Mouse (Mus musculus): Measurements from ENCODE around the gene Pcyt1a.

The Pcyt1a gene

DNA sequence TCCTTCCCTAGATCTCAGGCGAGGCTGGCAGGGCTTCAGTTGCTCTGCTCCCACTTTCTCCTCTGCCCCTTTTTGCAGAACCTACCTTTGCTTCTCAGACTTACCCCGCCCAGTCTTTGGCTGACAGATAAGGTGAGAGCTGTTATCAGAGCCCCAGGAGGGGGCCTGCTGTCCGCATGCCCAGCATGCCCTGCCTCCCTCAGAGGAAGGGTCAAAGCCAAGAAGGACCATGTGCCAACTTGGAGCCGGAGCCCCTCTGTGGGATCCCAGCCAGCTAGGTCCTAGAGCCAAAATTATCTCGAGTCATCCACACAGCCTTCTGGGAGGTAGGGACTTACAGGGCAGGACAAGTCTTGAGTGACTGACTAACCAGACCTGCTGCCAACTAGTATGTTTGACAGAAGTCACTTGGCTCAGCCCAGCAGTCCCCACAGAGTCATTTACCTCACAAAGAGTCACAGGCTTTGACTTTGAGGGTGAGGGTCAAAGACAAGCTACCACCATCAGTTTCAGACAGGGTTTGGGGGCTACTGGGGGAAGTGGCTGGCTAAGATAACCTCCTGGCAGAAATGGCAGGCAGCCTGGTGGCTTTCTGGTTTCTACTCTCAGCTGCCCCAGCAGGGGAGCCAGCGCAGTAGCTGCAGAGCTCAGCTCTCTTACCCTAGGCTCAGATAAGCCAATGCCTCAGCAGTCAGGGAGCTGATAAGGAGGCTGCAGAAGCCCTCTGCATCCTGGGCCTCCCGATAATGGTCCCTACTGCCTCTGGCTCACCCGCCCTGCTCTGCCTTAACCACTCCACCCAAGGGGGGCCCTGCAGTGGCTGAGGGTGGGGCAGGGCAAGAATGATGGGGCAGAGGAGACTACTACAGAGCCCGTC, 78.6 kb downstream of the Pcyt1a start:
- DNase-seq (ENCODE audit: low read depth, low spot score), result no peak

DNA sequence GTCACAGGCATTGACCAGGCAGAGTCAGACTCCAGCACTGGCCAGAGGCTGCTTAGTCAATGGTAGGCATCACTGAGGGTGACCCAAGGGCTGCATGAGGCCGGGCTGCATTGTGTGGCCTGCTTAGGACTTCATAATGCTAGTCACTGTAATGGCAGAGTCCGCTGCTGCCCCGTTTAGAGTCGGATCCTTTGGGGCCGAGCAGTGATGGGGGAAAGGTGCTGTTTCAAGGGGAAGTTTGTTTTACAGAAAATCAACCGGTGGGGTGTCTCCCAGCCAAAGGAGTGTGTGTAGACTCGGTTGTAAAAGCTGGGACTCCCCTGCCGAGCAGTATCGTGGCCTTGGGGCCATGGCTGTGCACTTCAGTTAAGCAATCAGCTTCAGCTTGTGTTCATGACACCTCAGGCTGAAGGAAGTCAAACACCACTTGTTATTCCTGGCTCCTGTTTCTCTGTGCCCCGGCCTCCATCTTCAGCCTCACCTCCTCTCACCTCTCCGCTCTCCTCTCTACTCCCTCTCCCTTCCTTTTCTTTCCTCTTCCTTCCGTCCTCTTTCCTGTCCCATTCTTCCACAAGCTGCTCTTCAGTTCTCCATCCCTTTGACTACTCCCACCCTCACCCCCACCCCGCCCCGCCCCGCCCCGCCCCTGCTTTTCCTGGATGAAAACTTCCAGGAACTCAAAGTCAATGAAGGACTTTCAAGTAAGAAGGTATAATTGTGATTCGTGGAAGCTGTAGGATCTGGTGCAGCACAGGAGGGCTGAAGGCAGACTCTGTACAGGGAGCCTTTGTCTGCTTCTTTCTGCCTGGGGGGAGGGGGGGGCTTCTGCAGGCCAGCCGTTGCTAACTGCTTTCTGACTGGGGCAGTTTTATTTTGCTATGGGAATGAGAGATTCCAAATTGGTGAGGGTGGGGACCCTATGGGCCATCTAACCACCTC, 79.9 kb downstream of the Pcyt1a start:
- DNase-seq (ENCODE audit: low read depth, low spot score), result no peak

DNA sequence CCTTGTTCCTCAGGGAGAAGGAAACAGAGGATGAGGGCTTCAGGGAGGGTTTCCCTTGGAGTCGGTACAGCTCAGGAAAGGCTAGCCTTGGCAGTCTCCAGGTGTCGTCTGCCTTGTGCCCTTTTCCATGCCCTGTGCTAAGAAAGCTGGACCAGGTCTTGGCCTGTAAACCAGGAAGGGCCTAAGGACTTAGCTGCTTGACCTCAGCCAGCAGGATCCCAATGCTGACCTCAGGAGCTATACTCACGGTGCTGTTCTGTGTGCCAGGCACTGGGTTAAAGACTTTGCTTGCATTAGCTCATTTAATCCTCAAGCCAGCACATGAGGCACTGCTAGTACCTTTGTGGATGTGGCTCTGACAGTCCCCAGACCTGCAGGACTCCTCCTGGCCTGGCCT, 80.6 kb downstream of the Pcyt1a start:
- no peak for DNase-seq (ENCODE audit: low read depth, low spot score)

DNA sequence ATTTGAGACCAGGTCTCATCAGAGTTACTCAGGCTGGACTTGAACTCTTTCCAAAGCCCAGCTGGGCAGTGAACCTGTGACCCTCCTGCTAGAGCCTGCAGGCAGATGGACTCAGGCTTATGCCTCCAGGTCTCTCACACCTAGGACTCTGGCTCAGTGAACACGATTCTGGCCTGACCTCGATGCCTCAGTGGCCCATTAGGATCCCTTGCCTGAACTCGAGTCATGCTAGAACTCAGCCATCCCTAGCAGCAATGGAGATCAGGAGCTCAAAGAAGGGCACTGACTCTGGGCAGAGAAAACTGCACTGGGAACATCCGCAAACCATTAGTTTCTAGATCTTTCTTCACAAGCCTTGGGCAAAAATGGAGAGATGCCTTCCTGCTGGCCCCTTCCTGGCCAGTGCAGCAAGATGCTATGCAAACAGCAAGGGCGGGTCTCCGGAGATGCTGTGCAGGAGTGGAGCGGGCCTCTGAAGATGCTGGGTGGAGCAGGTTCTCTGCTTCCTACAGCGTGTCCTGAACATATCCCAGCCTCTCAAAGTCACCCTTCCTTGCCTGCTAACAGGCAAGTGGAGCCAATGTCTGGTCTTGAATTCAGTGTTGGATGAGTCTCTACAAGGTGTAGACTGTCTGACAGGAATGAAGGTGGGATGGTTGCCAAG, 81.2 kb downstream of the Pcyt1a start:
- no peak for DNase-seq (ENCODE audit: low read depth, low spot score)

DNA sequence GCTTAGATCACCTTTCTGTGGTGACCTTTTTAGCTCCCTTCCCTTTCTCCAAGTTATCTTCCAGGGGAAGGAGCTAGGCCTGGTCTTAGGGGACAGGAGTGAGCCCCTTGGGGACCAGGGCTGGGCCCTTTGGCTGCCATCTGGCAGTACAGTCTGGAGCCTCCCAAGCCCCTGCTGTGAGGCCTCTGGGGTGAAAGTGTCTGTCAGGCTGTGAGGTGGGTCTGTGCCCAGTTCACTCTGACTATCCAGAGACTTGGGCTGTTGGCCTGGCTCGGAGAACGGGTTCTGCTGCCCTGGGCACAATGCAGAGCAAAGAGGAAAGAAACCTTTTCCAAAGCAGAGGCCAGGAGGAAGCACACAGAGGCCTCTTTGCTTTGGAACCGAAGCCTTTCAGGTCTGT, 82.2 kb downstream of the Pcyt1a start:
- DNase-seq (ENCODE audit: low read depth, low spot score), result no peak

DNA sequence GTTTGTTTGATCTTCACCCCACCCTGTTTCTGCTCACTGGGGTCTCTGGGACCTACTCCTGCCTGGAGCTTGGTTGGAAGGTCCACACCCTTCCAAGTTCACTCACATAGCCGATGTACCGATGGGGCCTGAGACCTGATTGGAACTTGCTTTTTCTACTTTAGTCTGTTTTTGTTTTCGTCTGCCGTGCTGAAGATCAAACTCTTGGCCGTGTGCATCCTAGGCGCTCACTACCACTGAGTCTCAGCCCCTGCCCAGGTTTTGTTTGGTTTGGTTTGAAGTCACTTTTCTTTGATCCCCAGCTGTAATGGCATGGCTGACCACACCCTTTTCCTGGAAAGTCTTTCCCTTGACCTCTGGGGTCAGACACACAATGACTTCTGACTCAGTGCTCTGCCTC, 82.7 kb downstream of the Pcyt1a start:
- DNase-seq (ENCODE audit: low read depth, low spot score), result no peak

DNA sequence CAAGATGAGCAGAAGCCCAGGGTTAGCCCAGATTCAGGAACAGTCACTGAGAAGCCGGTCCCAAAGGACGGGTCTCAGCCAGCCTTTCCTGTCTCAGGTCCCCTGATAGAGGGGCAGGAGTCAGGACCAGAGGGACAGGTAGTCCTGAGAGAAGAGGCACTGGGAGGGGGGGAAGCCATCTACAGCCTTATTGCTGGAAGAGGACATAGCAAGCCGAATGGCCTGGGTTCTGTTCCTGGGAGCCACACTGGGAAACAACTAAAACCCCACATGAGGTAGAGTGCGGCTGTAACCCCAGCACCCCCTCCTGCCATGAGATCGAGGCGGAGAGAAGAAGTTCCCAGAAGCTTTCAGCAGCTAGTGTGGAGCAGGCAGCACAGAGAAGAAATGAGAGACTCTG, 83.2 kb downstream of the Pcyt1a start:
- no peak for DNase-seq (ENCODE audit: low read depth, low spot score)

DNA sequence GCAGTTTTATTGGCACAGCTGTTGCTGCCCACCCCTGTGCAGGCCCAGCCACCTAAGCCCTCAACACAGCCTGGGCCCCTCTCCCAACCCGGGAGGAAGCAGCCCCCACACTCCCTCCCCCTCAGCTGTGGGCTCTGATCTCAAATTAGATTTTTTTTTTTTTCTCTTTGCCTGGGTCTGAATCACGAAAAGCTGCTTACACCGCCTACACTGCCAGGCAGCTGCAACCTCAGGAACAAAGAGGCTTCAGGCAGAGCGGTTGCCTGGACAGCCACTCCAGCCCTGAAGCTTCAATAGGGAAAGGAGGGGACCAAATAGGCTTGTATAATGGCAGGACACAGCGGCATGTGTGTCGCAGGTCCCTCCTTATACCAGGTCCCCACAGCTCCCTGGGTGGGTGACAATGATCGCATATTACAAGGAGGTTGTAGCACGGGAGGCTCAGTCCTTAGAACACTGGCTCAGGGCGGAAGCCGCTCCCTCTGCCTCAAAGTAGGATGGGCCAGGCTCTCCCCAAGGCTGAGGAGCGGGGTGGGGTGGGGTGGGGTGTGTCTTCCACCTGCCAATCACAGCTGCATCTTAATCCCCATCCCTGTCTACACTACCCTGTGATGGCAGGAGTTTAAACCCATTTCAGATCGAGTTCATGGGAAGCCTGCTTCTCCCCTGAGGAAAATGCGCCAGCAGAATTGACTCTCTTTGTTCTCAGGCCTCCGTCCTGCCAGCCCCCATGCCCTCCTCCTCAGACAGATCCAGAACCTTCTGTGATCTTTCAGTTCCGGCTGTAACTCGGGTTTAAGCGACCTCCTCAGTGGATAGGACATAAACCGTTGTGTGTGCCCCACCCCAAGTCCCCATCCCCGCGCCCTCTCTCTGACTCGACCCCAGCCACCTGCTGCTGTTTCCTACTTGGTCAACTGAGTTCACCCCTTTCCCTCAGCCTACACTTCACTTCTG, 85.6 kb downstream of the Pcyt1a start:
- DNase-seq (ENCODE audit: low read depth, low spot score), result no peak

DNA sequence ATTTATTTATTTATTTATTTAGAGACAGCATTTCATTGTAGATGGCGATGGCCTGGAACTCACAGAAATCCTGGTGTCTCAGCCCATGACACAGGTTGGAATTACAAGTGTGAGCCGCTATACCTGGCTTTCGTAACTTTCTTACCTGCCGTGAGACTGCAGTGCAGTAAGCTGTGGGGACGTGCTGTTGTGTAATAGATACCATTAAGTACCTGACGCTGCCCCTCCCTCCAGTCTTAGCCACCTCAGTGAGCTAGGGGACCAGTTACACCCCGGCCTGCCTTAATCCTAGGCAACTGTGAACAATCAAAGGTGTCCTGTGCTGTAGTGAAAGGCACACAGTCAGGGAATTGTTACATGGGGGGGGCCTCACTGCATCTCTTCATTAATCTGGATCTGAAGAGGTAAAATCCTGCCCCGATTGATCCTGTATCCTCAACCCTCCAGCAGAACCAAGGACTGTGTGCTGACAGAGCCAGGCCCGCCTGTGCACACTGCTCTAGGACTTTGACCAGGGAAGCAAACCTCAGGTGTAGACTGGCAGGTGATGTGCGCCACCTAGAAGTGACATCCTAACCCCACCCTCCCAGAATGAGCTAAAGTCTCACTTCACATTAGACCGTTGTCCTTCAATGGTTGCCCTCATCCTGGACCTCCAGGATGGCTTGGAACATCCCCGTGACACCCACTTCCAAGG, 87.2 kb downstream of the Pcyt1a start:
- no peak for DNase-seq (ENCODE audit: low read depth, low spot score)

DNA sequence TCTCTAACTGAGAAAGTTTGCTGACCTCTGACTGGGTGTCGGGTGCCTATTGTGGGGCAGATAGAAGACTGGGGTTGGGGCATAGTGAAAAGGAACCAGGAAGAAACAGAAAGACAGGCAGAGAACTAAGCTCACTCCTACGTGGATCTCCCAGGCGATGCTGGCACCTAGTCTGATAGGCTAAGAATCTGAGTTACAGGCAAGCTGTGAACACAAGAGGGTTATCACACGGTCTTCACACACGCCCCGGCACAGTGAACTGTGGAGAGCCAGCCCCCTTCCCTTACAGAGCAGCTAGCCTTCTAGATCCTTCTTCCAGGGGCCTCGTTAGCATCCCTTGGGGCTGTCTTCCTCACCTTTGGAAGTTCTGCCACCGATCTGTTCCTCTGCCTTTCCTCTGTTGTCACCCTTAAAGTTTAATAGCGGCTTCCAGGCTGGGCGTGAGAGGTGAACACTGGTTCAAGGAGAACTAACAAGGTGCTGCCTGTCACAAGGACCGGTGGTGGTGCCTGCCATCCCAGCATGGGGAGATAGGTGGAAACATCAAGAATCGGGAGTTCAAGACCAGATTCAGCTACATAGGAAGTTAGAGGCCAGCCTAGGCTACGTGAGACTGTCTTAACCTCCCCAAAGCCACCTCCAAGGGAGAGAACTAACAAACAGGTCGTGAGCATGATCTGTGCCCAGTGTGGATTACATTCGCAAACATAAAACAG, 89.1 kb downstream of the Pcyt1a start:
- DNase-seq (ENCODE audit: low read depth, low spot score), result no peak

DNA sequence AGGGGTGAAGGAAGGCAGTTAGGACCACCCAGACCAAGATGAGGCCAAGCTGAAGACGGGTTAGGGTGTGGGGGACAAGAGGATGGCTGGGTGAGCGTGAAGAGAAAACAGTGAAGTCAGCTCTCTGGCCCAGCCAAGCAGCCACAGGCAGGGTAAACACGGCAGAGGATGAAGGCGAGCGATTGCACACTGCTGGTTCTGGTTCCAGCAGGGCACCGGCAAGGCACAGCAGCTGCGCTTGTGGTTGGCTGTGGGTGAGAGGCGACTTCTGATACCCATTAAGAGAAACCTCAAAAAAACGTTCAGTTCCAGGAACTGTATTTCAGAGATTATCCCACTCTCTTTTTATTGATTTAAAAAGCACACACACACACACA, 89.6 kb downstream of the Pcyt1a start:
- DNase-seq (ENCODE audit: low read depth, low spot score), result no peak

DNA sequence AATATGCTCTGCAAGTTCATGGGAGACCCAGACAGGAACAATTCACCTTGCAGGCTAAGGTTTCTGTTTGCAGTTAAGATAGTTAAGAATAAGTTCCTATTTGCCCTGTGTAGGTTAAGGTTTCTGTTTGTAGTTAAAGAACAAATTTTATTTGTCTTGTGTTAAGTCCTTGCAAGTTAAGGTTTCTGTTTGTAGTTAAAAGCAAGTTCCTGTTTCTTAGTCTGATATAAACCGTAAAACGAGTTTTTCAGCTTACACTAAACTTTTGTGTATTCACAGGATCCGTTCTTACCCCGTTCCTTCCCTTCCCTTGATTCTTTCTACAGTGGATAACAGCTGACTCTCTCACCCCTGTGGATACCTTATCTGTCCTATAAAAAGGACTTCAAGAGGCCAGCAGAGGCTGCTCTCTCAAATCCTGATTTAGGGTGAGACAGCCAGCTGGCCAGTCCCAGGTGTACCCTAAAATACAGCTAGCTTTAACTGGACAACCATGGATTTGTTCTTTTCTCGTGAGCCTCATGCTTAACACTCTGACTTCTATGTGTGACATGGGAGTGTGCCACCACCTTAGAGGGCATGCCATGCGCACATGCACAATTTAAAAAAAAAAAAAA, 92.0 kb downstream of the Pcyt1a start:
- no peak for DNase-seq (ENCODE audit: low read depth, low spot score)

DNA sequence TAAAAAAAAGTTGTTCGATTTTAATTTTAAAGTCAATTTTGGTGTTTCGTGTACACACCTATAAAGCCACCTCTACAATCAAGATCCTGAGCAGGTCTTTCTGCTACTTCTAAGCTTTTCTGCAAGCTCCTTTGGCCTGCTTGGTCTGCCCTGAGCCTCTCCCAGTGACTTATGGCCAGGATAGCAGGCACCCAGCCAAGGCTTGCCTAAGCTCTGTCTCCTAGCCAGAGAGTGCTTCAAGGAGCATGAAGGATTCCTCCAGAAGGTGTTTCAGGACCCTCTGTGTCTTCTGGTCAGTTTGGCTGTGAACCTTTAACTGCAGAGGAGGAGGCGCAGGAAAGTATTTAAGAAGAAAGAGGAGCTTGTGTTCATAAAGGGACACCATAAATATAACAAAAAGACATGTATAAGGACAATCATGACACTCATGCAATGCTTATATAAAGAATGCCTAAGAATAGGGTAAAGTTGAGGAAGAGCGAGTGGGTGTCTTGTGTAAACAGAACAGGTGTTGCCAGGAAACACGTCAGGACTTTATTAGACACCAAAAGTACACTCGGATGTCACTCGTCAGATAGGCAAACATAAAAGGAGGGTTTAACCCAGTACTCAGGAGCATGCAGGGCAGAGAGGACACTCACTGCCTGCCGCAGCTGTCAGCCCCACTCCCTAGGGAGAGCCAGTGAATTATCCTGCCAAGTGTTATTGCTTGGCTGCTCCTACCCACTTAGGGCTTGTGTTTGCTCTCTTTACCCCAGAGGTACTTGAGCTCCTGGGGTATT, 92.9 kb downstream of the Pcyt1a start:
- no peak for DNase-seq (ENCODE audit: low read depth, low spot score)

DNA sequence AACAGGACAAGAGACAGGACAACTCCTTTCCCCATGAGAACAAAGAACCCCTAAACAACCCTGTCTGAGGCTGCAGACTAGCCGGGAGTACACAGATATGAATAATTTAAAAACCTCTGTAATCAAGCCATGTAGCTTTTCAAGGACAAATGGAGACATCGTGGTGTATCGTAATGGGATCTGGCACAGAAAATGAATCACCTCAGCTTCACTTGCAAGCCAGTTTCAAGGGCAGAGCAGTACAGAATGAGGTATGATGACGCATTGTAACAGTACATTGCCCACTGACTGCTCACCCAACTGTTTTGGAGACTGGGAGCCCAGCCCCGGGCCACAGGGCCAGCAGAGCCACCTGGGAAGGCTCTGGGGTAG, 93.5 kb downstream of the Pcyt1a start:
- no peak for DNase-seq (ENCODE audit: low read depth, low spot score)
